Mouse (Mus musculus) midbrain, postnatal 0 days (tissue): ENCODE results near the gene Ttl. TPM values are rescaled to one million over a fixed set of nuclear protein-coding genes. Genes with fewer than 3 reads are reported as not detected.

Source experiments
- ATAC-seq: fragments of 200-750 bp; cut with Nextera tagmentation; 2 replicates; pipeline ENCODE4 v1.8.0; 2017; ENCODE audit warnings: moderate number of reproducible peaks, mild to moderate bottlenecking, moderate TSS enrichment, moderate library complexity; ENCODE audit not compliant: low FRiP score
- DNase-seq: peaks from one replicate; pipeline ENCODE4 v3.0.0-alpha.2; 2015; ENCODE audit warnings: low spot score
- H3K27ac ChIP-seq: fragments of 300-500 bp; sonication (generic); 2 replicates; pipeline ENCODE4 v1.5.1; 2014; ENCODE audit warnings: low read depth, mild to moderate bottlenecking, low read length, mixed read lengths
- H3K27me3 ChIP-seq: fragments of 300-500 bp; sonication (generic); 2 replicates; pipeline ENCODE4 v1.6.1; 2014; ENCODE audit warnings: low read length, control low read depth, mixed read lengths; ENCODE audit not compliant: insufficient read depth
- H3K36me3 ChIP-seq: fragments of 300-500 bp; sonication (generic); 2 replicates; pipeline ENCODE4 v1.6.1; 2014; ENCODE audit warnings: low read length, control low read depth, mixed read lengths; ENCODE audit not compliant: insufficient read depth
- H3K4me1 ChIP-seq: fragments of 300-500 bp; sonication (generic); 2 replicates; pipeline ENCODE4 v1.6.1; 2014; ENCODE audit warnings: mild to moderate bottlenecking, control low read depth, antibody characterized with exemption, low read length, mixed read lengths; ENCODE audit not compliant: insufficient read depth
- H3K4me2 ChIP-seq: fragments of 300-500 bp; sonication (generic); 2 replicates; pipeline ENCODE4 v1.6.1; 2014; ENCODE audit warnings: low read depth, mild to moderate bottlenecking, low read length, mixed read lengths; ENCODE audit not compliant: poor library complexity, severe bottlenecking
- H3K4me3 ChIP-seq: fragments of 300-500 bp; sonication (generic); 2 replicates; pipeline ENCODE4 v1.5.1; 2014; ENCODE audit warnings: low read depth, mild to moderate bottlenecking, low read length, moderate library complexity
- H3K9ac ChIP-seq: fragments of 300-500 bp; sonication (generic); replicated peaks from 2 replicates; pipeline ENCODE4 v1.6.1; 2014; ENCODE audit warnings: mild to moderate bottlenecking, low read length, moderate library complexity, mixed read lengths; ENCODE audit not compliant: poor library complexity, severe bottlenecking
- H3K9me3 ChIP-seq: fragments of 300-500 bp; sonication (generic); 2 replicates; pipeline ENCODE4 v1.6.1; 2016; ENCODE audit warnings: low read length, control low read depth
- CTCF ChIP-seq: IDR thresholded peaks from 2 replicates; pipeline ENCODE4 v1.5.1; 2016; ENCODE audit warnings: antibody characterized with exemption, mild to moderate bottlenecking
- WGBS: fragments of 180-500 bp; shearing (Covaris S2); extraction: QIAGEN DNeasy Blood & Tissue Kit; methylation state at CpG from one replicate; pipeline ENCODE4 v1.1.7; 2014; 5-methylcytosine and 5-hydroxymethylcytosine counted together
- polyA plus RNA-seq: library from polyadenylated mRNA; unstranded; fragments of >200 nt; fragmentation: Nextera tagmentation; extraction: Ambion mirVana; gene quantifications from 2 replicates; pipeline ENCODE4 v1.2.1, GENCODE M21; 2015
- total RNA-seq: library from RNA; depleted of rRNA; stranded (reverse); fragments of >200 nt; gene quantifications from 2 replicates; pipeline ENCODE4 v1.2.3, GENCODE M21; 2014

The Ttl gene
- total and polyA plus RNA-seq, 2 experiments from 2014 or later, result 30.2 to 58.0 TPM

DNA sequence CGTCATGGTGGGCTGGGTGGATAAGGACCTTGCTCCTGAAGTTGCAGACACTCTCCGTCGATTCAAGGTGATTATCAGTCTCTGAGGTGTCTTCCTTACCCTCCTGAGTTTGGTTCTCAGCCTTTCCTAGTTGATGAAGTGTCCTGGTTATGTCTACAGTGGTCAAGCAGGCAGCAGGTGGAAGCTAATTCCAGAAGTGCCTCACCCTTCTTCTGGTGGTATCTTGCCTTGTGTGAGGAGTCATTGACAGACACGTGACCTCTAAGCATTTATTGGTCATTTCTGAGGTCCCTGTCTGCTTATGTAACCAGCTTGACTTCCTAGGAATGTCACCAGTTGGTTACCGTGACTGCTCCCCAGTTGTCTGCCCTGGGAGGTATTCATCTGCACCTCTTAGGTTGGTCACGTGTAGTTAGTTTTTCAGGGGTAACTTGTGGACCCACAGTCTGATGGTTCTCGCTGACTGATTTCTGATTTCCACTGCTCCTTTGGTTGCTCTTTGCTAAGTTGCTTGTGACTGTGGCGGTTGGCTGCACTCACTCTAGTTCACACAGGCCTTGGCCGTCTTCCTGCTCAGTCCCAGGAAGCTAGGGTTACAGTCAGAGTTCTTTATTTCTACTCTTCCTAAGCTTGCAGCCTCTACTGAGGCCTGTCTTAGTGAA lies 50.1 kb downstream of the Ttl start:
- H3K27ac ChIP-seq, result no peak overlapping the region
- H3K9ac ChIP-seq, result no peak overlapping the region
- DNase-seq, result no peak
- no peaks in the 10 kb centered on the region for H3K4me1 ChIP-seq
- 92% methylated on average over 9 of the region's 9 CpGs for WGBS
- no peak overlapping the region for H3K4me3 ChIP-seq
- no peak overlapping the region for H3K4me2 ChIP-seq
- no peaks in the 10 kb centered on the region for H3K27me3 ChIP-seq
- no peaks in the 10 kb centered on the region for H3K9me3 ChIP-seq
- ATAC-seq, result no peak
- TF ChIP-seq CTCF, result no peak
- H3K36me3 ChIP-seq, result peaks cover 58% of the 10 kb centered on the region

DNA sequence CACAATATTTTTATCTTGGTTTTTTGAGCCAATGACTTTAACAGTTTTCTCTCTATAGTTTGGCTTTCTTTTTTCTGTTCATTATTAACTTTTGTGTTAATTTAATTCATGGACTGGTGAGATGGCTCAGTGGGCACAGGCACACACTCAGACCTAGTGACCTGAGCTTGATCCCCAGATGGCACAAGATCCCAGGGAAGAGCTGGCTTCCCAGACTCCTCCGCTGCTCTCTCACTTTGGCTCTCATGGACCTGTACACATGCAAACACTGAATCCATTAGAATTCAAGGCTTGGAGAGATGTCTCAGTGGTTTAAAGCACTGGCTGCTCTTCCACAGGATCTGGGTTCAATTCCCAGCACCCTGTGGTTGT lies 50.6 kb downstream of the Ttl start:
- WGBS, result 97% methylated on average over 1 of the region's 1 CpGs
- DNase-seq (no peak), ATAC-seq (no peak)
- Histone ChIP-seq H3K4me3 (no peak overlapping the region), H3K9ac (no peak overlapping the region), H3K27ac (no peak overlapping the region), H3K9me3 (no peaks in the 10 kb centered on the region), H3K4me2 (no peak overlapping the region), H3K4me1 (no peaks in the 10 kb centered on the region), H3K27me3 (no peaks in the 10 kb centered on the region), H3K36me3 (peaks cover 58% of the 10 kb centered on the region)
- TF ChIP-seq CTCF, result no peak

DNA sequence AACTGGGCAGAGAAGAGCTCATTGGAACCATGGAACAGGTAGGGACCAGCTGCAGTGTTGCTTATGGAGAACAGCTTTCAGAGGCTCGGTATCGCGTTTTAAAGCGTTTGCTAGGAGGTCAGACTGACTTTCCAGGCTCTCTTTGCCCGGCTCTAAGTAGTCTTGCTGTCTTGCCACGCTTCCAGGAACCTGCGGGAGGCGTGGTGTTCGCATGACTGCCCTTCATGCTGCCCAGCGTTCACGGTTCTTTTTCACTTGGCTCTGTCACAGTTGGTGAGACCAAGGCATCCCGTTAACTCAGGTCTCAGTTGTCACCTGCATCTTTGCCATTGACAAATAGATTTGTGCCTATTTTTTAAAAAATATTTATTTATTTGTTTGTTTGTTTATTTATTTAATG lies 52.3 kb downstream of the Ttl start:
- Histone ChIP-seq H3K4me1 (no peaks in the 10 kb centered on the region), H3K36me3 (peaks cover 64% of the 10 kb centered on the region), H3K4me3 (no peak overlapping the region), H3K9me3 (no peaks in the 10 kb centered on the region), H3K27ac (no peak overlapping the region), H3K4me2 (no peak overlapping the region), H3K27me3 (no peaks in the 10 kb centered on the region), H3K9ac (no peak overlapping the region)
- ATAC-seq (no peak), DNase-seq (no peak)
- WGBS, result 95% methylated on average over 12 of the region's 12 CpGs
- no peak for TF ChIP-seq CTCF

- no peak overlapping the region for H3K9ac ChIP-seq
- no peaks in the 10 kb centered on the region for H3K27me3 ChIP-seq
- no peak overlapping the region for H3K4me3 ChIP-seq
- H3K27ac ChIP-seq, result no peak overlapping the region
- no peak overlapping the region for H3K4me2 ChIP-seq
- H3K36me3 ChIP-seq, result peaks cover 51% of the 10 kb centered on the region
- H3K9me3 ChIP-seq, result no peaks in the 10 kb centered on the region
- no peaks in the 10 kb centered on the region for H3K4me1 ChIP-seq
- no peak for TF ChIP-seq CTCF
- DNase-seq (no peak), ATAC-seq (no peak)
- 96% methylated on average over 8 of the region's 8 CpGs for WGBS
Measured at GRCm38 (mm10) chr2:129121986-129122385, 56.2 kb downstream of the Ttl start.

GRCm38 (mm10) chr2:129129412-129129929 lies 63.7 kb downstream of the Ttl start, which contains the start of gene Chchd5:
Gene Chchd5, plus strand, starts transcription at chr2:129129700.
- H3K36me3 ChIP-seq, result peaks cover 29% of the 10 kb centered on the region
- peak within 1 kb of the TSS; percentile 82 for H3K4me2 ChIP-seq
- WGBS, result 1% methylated on average over 35 of the region's 35 CpGs
- H3K9ac ChIP-seq, result peak within 1 kb of the TSS; percentile 76
- DNase-seq (peak; percentile 99), ATAC-seq (peak; percentile 100)
- peaks cover 8% of the 10 kb centered on the region; the same call in 1 of the 2 replicates for H3K4me1 ChIP-seq
- H3K27me3 ChIP-seq, result no peaks in the 10 kb centered on the region
- peak within 1 kb of the TSS; percentile 49 for H3K4me3 ChIP-seq
- TF ChIP-seq CTCF, result no peak
- H3K9me3 ChIP-seq, result peaks cover 5% of the 10 kb centered on the region; the same call in 1 of the 2 replicates
- peak within 1 kb of the TSS; percentile 79 for H3K27ac ChIP-seq

DNA sequence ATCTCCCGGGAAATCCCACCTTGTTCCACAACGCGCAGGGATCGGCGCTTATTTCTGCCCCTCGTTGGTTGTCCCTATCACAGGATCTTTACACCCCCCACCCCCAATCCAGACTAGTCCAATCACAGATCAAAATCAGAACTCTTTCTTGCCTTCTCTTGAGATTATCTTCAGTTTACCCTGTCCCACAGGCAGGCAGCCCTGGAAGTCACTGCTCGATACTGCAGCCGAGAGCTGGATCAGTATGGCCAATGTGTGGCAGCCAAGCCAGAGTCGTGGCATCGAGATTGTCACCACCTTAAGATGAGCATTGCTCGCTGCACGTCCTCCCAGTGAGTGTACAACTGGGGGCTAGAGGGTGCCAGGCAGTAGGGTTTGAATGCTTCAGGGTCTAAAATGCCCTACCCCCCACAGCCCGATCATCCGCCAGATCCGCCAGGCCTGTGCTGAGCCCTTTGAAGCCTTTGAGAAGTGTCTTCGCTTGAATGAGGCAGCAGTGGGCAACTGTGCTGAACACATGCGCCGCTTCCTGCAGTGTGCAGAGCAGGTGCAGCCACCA lies 64.3 kb downstream of the Ttl start:
- Histone ChIP-seq H3K27me3 (no peaks in the 10 kb centered on the region), H3K4me1 (peaks cover 8% of the 10 kb centered on the region; the same call in 1 of the 2 replicates), H3K36me3 (peaks cover 23% of the 10 kb centered on the region), H3K4me3 (peak overlapping the region; percentile 49), H3K4me2 (peak overlapping the region; percentile 82), H3K27ac (peak overlapping the region; percentile 79), H3K9me3 (peaks cover 5% of the 10 kb centered on the region; the same call in 1 of the 2 replicates), H3K9ac (peak overlapping the region; percentile 65)
- DNase-seq, result no peak
- TF ChIP-seq CTCF, result no peak
- peak; percentile 67 for ATAC-seq
- 23% methylated on average over 18 of the region's 18 CpGs for WGBS
